Mouse (Mus musculus): ENCODE data around the gene Uchl5.

DNA sequence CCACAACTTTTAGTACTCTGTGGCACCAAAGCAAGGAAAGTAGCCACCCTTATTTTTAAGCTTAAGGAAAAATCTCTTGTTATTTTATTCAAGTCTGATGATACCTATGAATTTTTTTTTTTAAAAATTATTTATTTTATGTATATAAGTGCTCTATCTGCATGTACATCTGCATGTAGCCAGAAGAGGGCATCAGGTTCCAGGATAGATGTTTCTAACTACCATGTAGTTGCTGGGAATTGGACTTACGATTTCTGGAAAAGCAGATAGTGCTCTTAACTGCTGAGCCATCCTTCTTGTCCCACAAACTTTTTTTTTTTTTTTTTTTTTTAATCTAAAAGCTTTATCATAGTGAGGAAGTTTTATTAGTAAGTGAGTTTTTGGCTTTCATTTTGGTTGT is 12.6 kb upstream of the Uchl5 start:
- TF ChIP-seq CTCF (IDR thresholded peaks at IDR 0.05; ENCODE audit: control insufficient read depth, insufficient read depth, insufficient replicate concordance, low read depth, low read length) (no peak), POLR2A (IDR thresholded peaks at IDR 0.05; ENCODE audit: control insufficient read depth, low read depth, low read length) (no peak)
